Mouse (Mus musculus): ENCODE measurements around the gene Cox8b.
"Not testable (repeated sequence)": the region's sequence is repeated elsewhere in the genome, so short reads cannot be mapped to it uniquely, and the experiment has no call there.

Cox8b gene

DNA sequence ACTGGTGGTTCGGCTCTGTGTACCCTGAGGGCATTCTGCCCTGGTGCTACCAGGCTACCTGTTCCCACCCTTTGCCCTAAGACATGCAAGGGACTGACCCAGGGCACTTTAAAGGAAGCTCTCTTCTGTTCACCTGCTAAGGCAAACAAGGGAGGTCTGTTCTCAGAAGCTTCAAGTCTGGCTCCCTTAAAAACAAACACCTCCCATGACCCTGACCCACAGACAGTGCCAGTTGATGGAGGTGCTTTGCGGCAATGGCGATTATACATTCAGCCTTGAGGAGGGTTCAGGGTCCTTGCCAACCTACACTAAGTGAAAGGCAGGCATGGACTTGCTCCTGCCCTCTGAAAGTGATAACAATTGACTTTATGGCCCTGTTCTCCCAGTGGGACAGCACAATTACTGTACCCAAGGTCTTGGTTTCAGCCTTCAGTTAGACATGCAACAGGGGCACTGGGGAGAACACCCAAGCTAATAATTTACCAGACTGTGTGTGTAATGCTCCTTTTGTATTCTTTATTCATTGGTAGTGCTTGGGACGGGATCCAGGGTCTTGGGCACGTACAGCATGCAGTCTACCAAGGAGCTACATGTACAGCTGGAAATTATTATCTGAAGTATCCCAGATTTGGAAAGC lies 12.7 kb upstream of the Cox8b start:
- DNase-seq (ENCODE audit: low read depth, low spot score) = no peak

DNA sequence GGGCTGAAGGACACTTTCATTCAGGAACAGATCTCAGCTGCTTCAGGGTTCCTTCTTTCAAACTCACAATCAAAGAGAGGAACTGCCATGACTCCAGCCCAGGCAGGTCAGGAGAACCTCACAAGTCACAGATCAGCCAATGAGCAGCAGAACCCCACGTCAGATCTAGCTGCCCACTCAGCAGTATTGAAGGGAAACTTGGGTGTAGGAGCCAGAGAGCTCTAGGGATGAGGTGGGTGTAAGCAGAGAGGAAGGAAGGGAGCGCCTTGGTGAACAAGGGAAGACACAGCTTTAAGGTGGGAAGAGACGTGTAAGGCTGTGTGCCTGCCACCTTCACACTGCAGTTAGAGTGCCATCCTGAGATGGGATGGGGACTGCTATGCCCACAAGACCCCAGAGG lies 12.0 kb upstream of the Cox8b start:
- no peak for DNase-seq (ENCODE audit: low read depth, low spot score)

GRCm38 (mm10) chr7:140908634-140909107 lies 8.4 kb upstream of the Cox8b start:
- DNase-seq (ENCODE audit: low read depth, low spot score) = peak; percentile 90

GRCm38 (mm10) chr7:140908181-140908580 lies 7.9 kb upstream of the Cox8b start:
- DNase-seq (ENCODE audit: low read depth, low spot score) = no peak

DNA sequence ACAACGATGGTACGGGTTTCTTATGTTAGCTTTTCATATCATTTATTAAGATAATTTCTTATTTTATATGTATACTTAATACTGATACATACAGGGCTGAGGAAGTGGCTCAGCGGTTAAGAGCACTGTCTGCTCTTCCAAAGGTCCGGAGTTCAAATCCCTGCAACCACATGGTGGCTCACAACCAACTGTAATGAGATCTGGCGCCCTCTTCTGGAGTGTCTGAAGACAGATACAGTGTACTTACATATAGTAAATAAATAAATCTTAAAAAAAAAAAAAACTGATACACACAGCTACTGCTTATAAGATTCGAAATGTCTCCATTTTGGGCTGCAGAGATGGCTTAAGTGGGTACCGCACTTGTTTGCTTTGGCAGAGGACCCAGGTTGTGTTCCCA lies 7.5 kb upstream of the Cox8b start:
- DNase-seq (ENCODE audit: low read depth, low spot score) = no peak

DNA sequence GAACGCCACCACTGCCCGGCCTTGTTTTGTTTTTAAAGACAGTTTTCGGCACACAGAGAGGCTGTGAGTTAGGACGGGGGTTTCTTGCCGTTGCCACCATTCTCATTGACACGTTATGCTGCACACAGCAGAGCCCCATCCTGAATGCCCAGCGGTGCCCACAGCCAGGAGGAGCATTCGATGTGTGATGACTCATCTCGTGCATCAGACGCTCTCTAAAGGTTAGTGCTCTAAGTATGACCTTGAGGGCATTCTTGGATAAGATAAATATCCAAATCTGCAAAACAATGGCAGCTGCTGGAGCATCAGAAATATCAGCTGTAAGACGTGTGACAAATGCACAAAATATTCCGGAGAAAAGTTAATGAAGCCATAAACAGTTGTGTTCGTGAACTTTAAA lies 6.9 kb upstream of the Cox8b start:
- DNase-seq (ENCODE audit: low read depth, low spot score) = no peak

DNA sequence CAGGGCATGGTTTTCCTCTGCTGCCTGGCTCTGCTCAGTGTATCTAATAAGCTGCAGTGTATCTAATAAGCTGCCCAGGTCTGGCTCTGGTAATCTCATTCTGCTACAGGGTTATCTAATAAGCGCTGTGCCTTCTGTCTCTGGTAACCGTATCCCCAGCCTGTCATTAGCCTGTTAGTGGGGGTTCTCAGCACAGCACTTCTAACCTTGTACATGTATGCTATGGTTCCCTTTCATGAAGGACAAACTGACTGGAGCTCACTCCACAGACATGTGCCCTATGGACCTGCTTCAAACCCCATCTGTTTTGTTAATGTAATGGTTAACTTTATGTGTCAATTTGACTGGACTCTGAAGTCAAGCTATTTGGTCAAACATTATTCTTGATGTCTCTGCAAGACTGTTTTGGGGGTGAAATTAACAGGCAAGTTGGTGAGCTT lies 5.4 kb upstream of the Cox8b start:
- DNase-seq (ENCODE audit: low read depth, low spot score) = no peak

DNA sequence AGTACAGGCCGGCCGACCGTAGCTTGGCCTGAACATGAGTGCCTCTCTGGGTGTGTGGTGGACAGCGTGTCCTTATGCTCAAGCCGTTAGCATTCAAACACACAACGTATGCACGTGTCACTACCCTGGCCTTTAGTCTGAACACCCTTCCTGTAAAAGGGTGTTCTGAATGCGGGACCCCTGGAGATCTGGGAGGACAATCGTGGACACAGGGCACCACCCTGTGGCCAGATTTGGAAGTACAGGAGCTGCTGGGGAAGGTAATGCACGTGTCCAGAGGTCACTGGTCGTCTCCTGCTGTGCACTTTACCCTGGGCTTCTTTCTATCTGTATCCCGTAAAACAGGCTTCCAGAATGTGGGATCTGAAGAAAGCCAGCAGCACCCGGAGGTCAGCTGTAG lies 3.0 kb upstream of the Cox8b start:
- peak; percentile 85 for DNase-seq (ENCODE audit: low read depth, low spot score)

- no peak for DNase-seq (ENCODE audit: low read depth, low spot score)
These were observed 2.0 kb upstream of the Cox8b start for GRCm38 (mm10) chr7:140902036-140902875.

GRCm38 (mm10) chr7:140899121-140899520 lies 1.1 kb downstream of the Cox8b start:
- no peak for DNase-seq (ENCODE audit: low read depth, low spot score)

DNA sequence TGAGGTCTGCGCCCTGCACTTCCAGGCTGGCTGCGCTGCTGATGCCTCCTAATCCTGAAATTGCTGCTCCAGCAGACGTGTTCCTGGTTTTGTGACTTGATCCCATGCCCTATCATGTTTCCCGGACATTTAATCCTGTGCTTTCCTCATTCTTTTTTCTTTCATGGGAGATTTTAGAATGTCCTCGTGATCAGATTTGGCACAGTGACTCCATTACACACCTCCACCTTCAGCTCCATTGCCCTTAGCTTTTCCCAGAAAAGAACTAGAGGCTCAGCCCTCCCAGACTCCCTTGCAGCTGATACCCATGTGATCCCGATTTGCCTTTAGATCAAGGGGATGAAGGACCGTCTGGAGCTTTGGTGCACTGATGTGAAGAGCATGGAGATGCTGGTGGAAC lies 2.4 kb downstream of the Cox8b start:
- DNase-seq (ENCODE audit: low read depth, low spot score) = no peak

DNA sequence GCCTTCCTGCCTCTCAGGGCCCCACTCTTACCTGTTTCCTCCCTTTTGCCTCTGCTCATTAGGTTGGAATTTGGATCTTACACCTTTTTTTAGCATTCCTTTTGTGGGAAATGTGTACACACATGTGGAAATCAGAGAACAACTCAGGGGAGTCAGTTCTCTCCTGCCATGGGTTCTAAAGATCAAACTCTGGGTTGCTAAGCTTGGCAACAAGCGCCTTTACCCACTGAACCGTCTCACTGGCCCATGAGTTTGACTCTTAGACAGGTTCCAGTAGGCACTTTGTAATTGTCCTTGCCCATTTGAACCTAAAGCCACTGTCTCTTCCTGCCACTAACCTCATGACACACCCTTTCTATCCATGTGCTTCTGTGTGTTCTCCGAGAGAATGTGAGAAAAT lies 5.6 kb downstream of the Cox8b start:
- no peak for DNase-seq (ENCODE audit: low read depth, low spot score)

DNA sequence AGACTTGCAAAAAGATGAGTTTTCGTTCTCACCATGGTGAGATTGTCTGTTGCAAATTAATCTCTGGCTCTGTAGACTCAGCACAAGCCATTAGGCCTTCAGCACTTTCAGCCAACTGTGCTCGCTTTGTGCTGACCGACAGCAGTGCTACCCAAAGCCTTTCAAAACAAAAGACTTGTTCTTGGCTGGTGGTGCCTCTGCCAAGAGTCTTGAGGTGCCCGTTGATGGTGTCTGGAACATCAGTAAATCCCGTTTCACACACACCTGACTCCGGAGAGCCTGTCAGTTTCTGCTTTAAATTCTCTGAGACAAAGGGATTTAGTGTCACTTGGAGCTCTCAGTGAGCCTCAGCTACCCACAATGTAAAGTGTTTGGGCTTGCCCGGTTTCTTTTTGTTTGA lies 6.2 kb downstream of the Cox8b start:
- DNase-seq (ENCODE audit: low read depth, low spot score) = no peak

GRCm38 (mm10) chr7:140890636-140891035 lies 9.6 kb downstream of the Cox8b start:
- not testable (repeated sequence) for DNase-seq (ENCODE audit: low read depth, low spot score)

GRCm38 (mm10) chr7:140882469-140882803 lies 17.8 kb downstream of the Cox8b start:
- no peak for DNase-seq (ENCODE audit: low read depth, low spot score)

- peak; percentile 95 for DNase-seq (ENCODE audit: low read depth, low spot score)
These were observed 18.4 kb downstream of the Cox8b start, which contains the start of the genes Psmd13 and Sirt3 for GRCm38 (mm10) chr7:140881696-140882468. Gene Psmd13, plus strand, starts transcription at chr7:140881968. Gene Sirt3, minus strand, starts transcription at chr7:140882309.

DNA sequence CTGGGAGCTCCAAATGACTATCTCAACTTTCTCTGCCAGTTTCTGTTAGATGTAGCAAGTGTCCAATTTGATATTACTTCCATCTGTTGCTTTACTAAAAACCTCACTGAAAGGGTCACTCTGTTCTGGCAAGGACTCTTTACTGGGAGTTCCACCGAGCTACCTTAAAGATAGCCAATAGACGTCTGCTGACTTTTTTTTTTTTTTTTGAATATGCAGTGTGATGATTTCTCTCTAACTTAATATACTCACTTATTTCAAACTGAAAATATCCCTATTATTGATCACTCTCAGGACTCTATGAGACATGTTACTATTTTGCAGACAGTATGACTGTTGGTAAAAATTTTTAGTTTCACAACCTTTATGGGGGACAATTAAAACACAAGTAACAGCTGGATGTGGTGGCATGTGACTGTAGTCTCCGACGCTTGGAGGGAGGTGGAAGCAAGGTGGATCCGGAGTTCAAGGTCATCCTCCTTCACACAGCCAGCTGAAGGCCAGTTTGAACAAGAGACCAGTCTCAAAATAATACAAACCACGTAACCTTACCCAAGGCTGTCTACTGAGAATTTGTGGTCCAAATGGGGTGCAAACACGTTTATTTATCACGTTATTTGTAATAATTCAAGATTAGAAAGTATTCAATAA lies 19.3 kb downstream of the Cox8b start:
- DNase-seq (ENCODE audit: low read depth, low spot score) = no peak

GRCm38 (mm10) chr7:140880419-140880818 lies 19.8 kb downstream of the Cox8b start:
- DNase-seq (ENCODE audit: low read depth, low spot score) = no peak

GRCm38 (mm10) chr7:140879355-140879754 lies 20.9 kb downstream of the Cox8b start:
- DNase-seq (ENCODE audit: low read depth, low spot score) = no peak

GRCm38 (mm10) chr7:140877364-140877763 lies 22.9 kb downstream of the Cox8b start:
- no peak for DNase-seq (ENCODE audit: low read depth, low spot score)

- DNase-seq (ENCODE audit: low read depth, low spot score) = no peak
These were observed 26.0 kb downstream of the Cox8b start for GRCm38 (mm10) chr7:140874224-140874623.

GRCm38 (mm10) chr7:140864761-140865160 lies 35.5 kb downstream of the Cox8b start:
- no peak for DNase-seq (ENCODE audit: low read depth, low spot score)

Data from mesoderm, embryonic 11.5 days (tissue).